Mouse (Mus musculus) left cerebral cortex, postnatal 14 days (tissue): ENCODE data around the gene Olfr827. TPM values are rescaled to one million over a fixed set of nuclear protein-coding genes. Genes with fewer than 3 reads are reported as not detected.

Source experiments
- DNase-seq, 2 experiments: peaks; one replicate each; pipeline ENCODE4 v3.0.0; 2021 to 2022; ENCODE audit warnings: low spot score in 2 of 2, mixed read lengths in 1 of 2
- intact Hi-C: fragments of 180-260 bp; cut with DNase I; formaldehyde crosslinking; loops from one replicate; pipeline ENCODE4 v1.15.1; 2025
- long read RNA-seq, 2 experiments: library from polyadenylated mRNA; stranded (forward); transcript quantifications; one replicate each; pipeline ENCODE4 v2.0.0; 2021
- total RNA-seq, 2 experiments: library from RNA; stranded (reverse); gene quantifications; 2 replicates each; pipeline ENCODE4 v1.2.3; 2021

Olfr827 gene
- not detected for total RNA-seq
- long read RNA-seq, experiment 1, result 0 reads
- long read RNA-seq, experiment 2, result 0 reads

- intact Hi-C loops, result no loop called here
- no peak for DNase-seq
These were observed at the start of gene Olfr827 for GRCm38 (mm10) chr10:130214303-130214702. TSS of gene Olfr827 (minus strand) at chr10:130214403.

- intact Hi-C loops, result no loop called here
- DNase-seq, result peak; percentile 13 to 19
These were observed 49.0 kb upstream of the Olfr827 start for GRCm38 (mm10) chr10:130263203-130263602.

DNA sequence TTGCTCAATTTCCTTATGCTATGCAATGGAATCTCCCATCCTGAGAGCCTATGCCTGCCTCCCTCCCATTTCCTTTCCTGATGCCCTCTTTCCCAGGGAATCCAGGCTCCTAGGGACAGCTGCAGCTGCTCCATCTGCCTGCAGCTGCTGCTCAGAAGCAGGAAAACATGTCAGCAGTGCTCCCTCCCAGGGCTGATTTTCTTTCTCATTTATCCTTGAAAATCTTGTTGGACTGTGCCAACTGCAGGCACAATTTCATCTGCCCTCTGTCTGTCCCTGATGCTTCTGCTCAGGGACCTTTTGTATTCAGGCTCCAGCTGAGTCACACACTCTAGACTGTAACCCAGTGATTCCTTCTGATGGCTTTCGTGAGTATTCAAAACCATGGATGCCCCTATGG is 45.3 kb upstream of the Olfr827 start:
- no peak for DNase-seq
- intact Hi-C loops, result no loop called here

DNA sequence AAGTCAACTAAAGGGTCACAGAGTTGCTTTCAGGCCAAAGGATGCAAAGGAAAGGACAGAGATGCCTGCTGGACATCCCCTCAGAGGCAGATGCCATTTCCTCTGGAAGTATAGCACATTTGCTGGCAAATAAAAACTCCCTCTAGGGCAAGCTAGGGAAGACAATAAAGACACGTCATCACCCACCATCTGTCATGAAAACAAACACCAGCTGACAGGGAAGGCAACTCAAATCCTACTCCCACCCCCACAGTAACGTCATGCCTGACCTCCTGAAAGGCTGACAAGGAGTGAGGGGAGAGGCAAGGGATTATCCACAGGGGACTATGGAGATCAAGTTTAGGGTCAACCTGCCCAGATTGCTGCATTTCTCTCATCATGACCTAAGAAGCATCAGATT is 30.1 kb upstream of the Olfr827 start:
- DNase-seq, result no peak
- intact Hi-C loops, result no loop called here

DNA sequence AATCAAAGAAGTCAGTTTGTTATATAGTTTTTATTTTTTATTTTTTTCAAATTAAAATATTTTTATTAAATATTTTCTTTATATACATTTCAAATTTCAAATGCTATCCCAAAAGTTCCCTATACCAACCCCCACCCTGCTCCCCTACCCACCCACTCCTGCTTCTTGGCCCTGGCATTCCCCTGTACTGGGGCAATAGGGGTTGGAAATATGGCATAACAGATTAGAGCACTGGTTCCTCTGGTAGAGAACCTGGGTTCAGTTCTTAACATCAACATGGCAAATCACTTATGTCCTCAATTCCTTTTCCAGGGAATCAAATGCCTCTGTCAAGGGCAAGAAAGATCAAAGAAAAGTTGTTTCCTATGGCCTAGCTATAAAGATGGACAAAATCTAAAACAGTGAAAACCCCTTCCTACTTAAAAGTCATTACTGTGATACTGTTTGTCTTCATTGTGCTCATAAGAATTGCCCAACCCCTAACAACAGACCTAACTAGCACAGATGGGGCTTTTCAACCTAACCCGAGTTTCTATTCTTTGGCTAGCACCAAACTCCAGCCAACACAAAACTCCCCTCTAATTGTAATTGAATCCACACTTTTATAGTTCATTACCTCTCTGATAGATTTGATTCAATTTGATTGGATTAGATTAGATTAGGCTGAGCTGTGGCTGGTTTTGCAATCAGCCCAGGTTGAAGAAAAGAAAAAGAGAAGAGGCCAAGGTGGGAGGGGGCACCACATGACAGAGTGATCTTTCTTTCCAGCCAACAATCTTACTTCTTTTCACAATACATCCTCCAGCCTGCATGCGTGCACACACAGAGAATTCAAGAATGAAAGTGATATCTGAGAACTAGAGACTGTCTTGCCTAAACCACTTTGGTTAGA is 24.4 kb upstream of the Olfr827 start:
- intact Hi-C loops, result no loop called here
- no peak for DNase-seq

- intact Hi-C loops, result no loop called here
- DNase-seq, result no peak
These were observed 20.4 kb upstream of the Olfr827 start for GRCm38 (mm10) chr10:130234576-130234975.

- intact Hi-C loops, result no loop called here
- no peak for DNase-seq
These were observed 17.9 kb upstream of the Olfr827 start for GRCm38 (mm10) chr10:130232117-130232516.

- no peak for DNase-seq
- intact Hi-C loops, result loop anchor here (2.0 kb wide), 1 partner anchor 69 kb away; no protein-coding TSS in a partner anchor
These were observed 15.4 kb upstream of the Olfr827 start for GRCm38 (mm10) chr10:130229584-130229983.

- intact Hi-C loops, result loop anchor here (2.0 kb wide), 1 partner anchor 71 kb away; no protein-coding TSS in a partner anchor
These were observed 14.0 kb upstream of the Olfr827 start for GRCm38 (mm10) chr10:130228246-130228645.

DNA sequence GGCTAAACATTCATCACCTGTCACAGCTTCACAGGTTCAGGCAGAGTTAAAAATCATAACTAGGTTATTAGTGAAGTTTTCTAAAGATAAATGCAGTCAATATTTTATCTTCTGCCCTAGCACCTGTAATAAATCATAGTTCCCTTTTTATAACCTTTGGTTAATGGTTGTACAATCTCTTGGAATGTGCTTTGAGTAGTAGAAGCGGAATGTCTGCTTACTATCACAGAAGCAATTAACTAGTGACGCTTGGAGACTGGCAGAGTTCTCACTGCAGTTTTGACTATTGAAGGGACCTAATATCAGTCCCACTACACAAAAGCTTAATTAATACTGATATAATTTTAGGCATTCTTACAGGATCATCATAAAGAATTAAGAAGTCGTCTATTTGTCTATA is 10.8 kb upstream of the Olfr827 start:
- intact Hi-C loops, result no loop called here
- DNase-seq, result no peak

More at GRCm38 (mm10) chr10:130228246-130228645, 14.0 kb upstream of the Olfr827 start:
- peak; percentile 48 to 70 for DNase-seq

DNA sequence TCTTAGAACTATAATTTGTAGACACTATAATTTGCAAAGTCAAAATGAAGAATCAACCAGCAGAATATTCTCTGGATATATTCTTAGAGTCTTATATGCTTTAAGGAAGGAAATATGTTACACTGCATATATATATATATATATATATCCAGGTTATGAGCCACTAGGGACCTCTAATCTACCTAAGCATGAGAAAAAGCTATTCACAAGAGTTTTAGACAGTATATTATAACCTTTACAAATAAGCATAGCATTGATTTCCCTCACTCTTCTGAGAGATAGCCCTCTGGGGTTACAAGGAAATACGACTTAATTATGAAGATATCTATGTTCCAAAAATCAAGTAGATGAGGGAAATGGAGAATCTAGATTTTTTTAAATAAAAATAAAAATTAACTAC is 30.1 kb downstream of the Olfr827 start, which contains the start of gene Olfr826:
Olfr826 (minus strand) TSS at position 101 of the 400 bp plus-strand sequence.
- intact Hi-C loops, result no loop called here
- DNase-seq, result no peak

- DNase-seq, result no peak
- intact Hi-C loops, result no loop called here
These were observed 47.5 kb downstream of the Olfr827 start, which contains the start of gene Olfr825 for GRCm38 (mm10) chr10:130166666-130167065. TSS of gene Olfr825 (minus strand) at chr10:130166766.

DNA sequence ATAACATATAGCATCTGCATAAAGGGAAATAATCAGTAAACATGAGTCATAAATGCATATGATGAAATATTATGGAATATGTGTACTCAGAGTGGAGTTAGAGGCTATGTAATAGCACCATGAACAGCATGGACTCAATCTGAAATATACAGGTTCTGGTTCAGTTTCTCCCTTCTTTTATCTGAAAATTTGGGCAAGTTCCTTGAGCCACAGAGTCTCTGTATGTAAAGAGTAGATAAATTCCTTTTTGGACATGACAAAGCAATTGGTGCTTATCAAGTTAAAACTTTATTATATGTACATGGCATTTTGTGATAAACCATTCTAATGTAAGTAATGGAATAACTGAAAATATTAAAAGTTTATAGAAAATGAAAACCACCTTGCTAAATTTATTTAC is 49.0 kb downstream of the Olfr827 start:
- intact Hi-C loops, result no loop called here
- DNase-seq, result no peak

Other genes with a start within 250 kb of the Olfr827 start
- not detected for gene Olfr819, start 247.1 kb downstream of the Olfr827 start, total RNA-seq
- gene Olfr247, start 238.3 kb downstream of the Olfr827 start, total RNA-seq, result not detected
- gene Gm10310, start 229.3 kb downstream of the Olfr827 start, total RNA-seq, result not detected
- gene Olfr820, start 201.8 kb downstream of the Olfr827 start, total RNA-seq, result not detected
- gene Olfr821, start 184.1 kb downstream of the Olfr827 start, total RNA-seq, result not detected
- not detected for gene Olfr822, start 143.2 kb downstream of the Olfr827 start, total RNA-seq
- not detected for gene Olfr823, start 99.0 kb downstream of the Olfr827 start, total RNA-seq
- not detected for gene Olfr824, start 84.4 kb downstream of the Olfr827 start, total RNA-seq
- gene Olfr825, start 47.6 kb downstream of the Olfr827 start, total RNA-seq, result not detected
- not detected for gene Olfr826, start 30.2 kb downstream of the Olfr827 start, total RNA-seq
- gene Neurod4, start 65.8 kb upstream of the Olfr827 start, total RNA-seq, result under 1 TPM; 0.33 to 0.34 TPM
- 1 to 10 TPM; 2.7 to 3.7 TPM for gene Tespa1, start 108.5 kb upstream of the Olfr827 start, total RNA-seq
- gene Vmn2r84, start 179.9 kb upstream of the Olfr827 start, total RNA-seq, result under 1 TPM; 0.30 to 0.59 TPM
- gene Vmn2r85, start 215.3 kb upstream of the Olfr827 start, total RNA-seq, result 1 to 10 TPM in 1 of 2 experiments, under 1 TPM in 1; 0.70 to 1.3 TPM
- under 1 TPM; 0.21 to 0.46 TPM for gene Vmn2r86, start 241.6 kb upstream of the Olfr827 start, total RNA-seq